Mouse (Mus musculus) erythroblast, embryonic 14.5 days (primary cell): Measurements from ENCODE around the gene Nat8f4.

Experiments
- GATA1 ChIP-seq: IDR thresholded peaks from 2 replicates; pipeline ENCODE4 v1.6.1; 2012; ENCODE audit warnings: low read length, inconsistent platforms, mixed read lengths
- TAL1 ChIP-seq: IDR thresholded peaks from 3 replicates; pipeline ENCODE4 v1.6.1; 2012; ENCODE audit warnings: low read length, inconsistent platforms, mixed read lengths

DNA sequence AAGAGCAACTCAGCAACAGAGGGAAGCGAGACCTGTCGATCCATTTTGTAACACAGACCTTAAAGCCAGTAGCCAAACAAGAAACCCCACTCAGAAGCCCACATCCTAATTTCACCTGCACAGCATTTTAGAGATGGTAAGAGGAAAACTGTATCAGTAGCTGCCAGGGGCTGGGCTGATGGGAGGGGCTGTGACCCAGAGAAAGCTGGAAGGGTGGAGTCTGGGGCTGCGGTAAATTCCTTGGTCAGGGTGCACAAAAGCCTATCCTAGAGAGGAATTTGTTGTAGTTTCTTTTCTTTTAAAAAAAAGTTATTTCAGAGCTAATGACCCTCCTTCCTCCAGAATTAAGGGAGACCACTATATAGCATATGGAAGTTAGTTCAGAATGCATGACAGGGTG is 37.8 kb upstream of the Nat8f4 start:
- no peak for TF ChIP-seq GATA1
- no peak for TF ChIP-seq TAL1
